Mouse (Mus musculus) hindbrain, embryonic 12.5 days (tissue): Measurements from ENCODE around the gene Mapk1ip1l. TPM values are rescaled to one million over a fixed set of nuclear protein-coding genes. Genes with fewer than 3 reads are reported as not detected.

Source experiments
- ATAC-seq: fragments of 200-750 bp; cut with Nextera tagmentation; 2 replicates; pipeline ENCODE4 v1.8.0; 2017; ENCODE audit warnings: moderate TSS enrichment; ENCODE audit not compliant: low FRiP score
- H3K27ac ChIP-seq: fragments of 300-500 bp; sonication (generic); 2 replicates; pipeline ENCODE4 v1.5.1; 2016; ENCODE audit warnings: mild to moderate bottlenecking
- H3K27me3 ChIP-seq: fragments of 300-500 bp; sonication (generic); 2 replicates; pipeline ENCODE4 v1.6.1; 2016; ENCODE audit warnings: mild to moderate bottlenecking
- H3K36me3 ChIP-seq: fragments of 300-500 bp; sonication (generic); 2 replicates; pipeline ENCODE4 v1.6.1; 2016; ENCODE audit warnings: mild to moderate bottlenecking
- H3K4me1 ChIP-seq: fragments of 300-500 bp; sonication (generic); 2 replicates; pipeline ENCODE4 v1.6.1; 2016
- H3K4me2 ChIP-seq: fragments of 300-500 bp; sonication (generic); replicated peaks from 2 replicates; pipeline ENCODE4 v1.6.1; 2016; ENCODE audit warnings: mild to moderate bottlenecking
- H3K4me3 ChIP-seq: fragments of 300-500 bp; sonication (generic); 2 replicates; pipeline ENCODE4 v1.5.1; 2016; ENCODE audit warnings: mild to moderate bottlenecking
- H3K9ac ChIP-seq: fragments of 300-500 bp; sonication (generic); 2 replicates; pipeline ENCODE4 v1.6.1; 2016; ENCODE audit warnings: mild to moderate bottlenecking, moderate library complexity
- H3K9me3 ChIP-seq: fragments of 300-500 bp; sonication (generic); replicated peaks from 2 replicates; pipeline ENCODE4 v1.6.1; 2016; ENCODE audit warnings: mild to moderate bottlenecking
- WGBS: fragments of 180-500 bp; shearing (Covaris S2); methylation state at CpG from one replicate; pipeline ENCODE4 v1.1.7; 2016; 5-methylcytosine and 5-hydroxymethylcytosine counted together
- polyA plus RNA-seq: library from polyadenylated mRNA; unstranded; fragments of >200 nt; fragmentation: Nextera tagmentation; extraction: Ambion mirVana; gene quantifications from 2 replicates; pipeline ENCODE4 v1.2.1, GENCODE M21; 2016

Gene Mapk1ip1l
- polyA plus RNA-seq, 1 experiment from 2014 or later: 79.8 TPM

- no peak for ATAC-seq
- H3K27me3 ChIP-seq: peaks cover 22% of the 10 kb centered on the region
- H3K9me3 ChIP-seq: no peaks in the 10 kb centered on the region
- 93% methylated on average over 5 of the region's 5 CpGs for WGBS
- peaks cover 14% of the 10 kb centered on the region for H3K4me1 ChIP-seq
- no peak overlapping the region for H3K4me3 ChIP-seq
- no peaks in the 10 kb centered on the region for H3K36me3 ChIP-seq
- no peak overlapping the region for H3K27ac ChIP-seq
- H3K9ac ChIP-seq: no peak overlapping the region
- no peak overlapping the region for H3K4me2 ChIP-seq
Measured at GRCm38 (mm10) chr14:47369741-47370140, 71.7 kb downstream of the Mapk1ip1l start.

- 90% methylated on average over 3 of the region's 3 CpGs for WGBS
- Histone ChIP-seq H3K27ac (no peak overlapping the region), H3K36me3 (no peaks in the 10 kb centered on the region), H3K4me3 (no peak overlapping the region), H3K9ac (no peak overlapping the region), H3K27me3 (peaks cover 27% of the 10 kb centered on the region), H3K4me1 (peaks cover 14% of the 10 kb centered on the region), H3K4me2 (no peak overlapping the region), H3K9me3 (no peaks in the 10 kb centered on the region)
- no peak for ATAC-seq
Measured at GRCm38 (mm10) chr14:47370790-47371189, 72.7 kb downstream of the Mapk1ip1l start.

GRCm38 (mm10) chr14:47371689-47372088, 73.6 kb downstream of the Mapk1ip1l start:
- no peak for ATAC-seq
- H3K4me2 ChIP-seq: no peak overlapping the region
- H3K27me3 ChIP-seq: peaks cover 27% of the 10 kb centered on the region
- 67% methylated on average over 6 of the region's 6 CpGs for WGBS
- H3K4me1 ChIP-seq: peaks cover 14% of the 10 kb centered on the region
- H3K4me3 ChIP-seq: no peak overlapping the region
- no peak overlapping the region for H3K27ac ChIP-seq
- no peaks in the 10 kb centered on the region for H3K9me3 ChIP-seq
- no peaks in the 10 kb centered on the region for H3K36me3 ChIP-seq
- no peak overlapping the region for H3K9ac ChIP-seq

Other genes with a start within 250 kb of the Mapk1ip1l start
- gene Gch1, start 108.9 kb upstream of the Mapk1ip1l start, polyA plus RNA-seq: 3.2 and 3.8 TPM in 2 replicates
- gene Wdhd1, start 21.4 kb upstream of the Mapk1ip1l start, polyA plus RNA-seq: 33.9 and 34.5 TPM in 2 replicates
- gene Socs4, start 21.3 kb upstream of the Mapk1ip1l start, polyA plus RNA-seq: 3.7 and 3.9 TPM in 2 replicates
- 1.5 and 2.0 TPM in 2 replicates for gene Lgals3, start 69.5 kb downstream of the Mapk1ip1l start, polyA plus RNA-seq
- 35.0 and 40.0 TPM in 2 replicates for gene Dlgap5, start 120.1 kb downstream of the Mapk1ip1l start, polyA plus RNA-seq
- gene Fbxo34, start 152.2 kb downstream of the Mapk1ip1l start, polyA plus RNA-seq: 24.1 and 26.1 TPM in 2 replicates